Comparison of ENCODE assay signal across 8 mouse cellular contexts in genomic region chr7:116033371-116034241, GRCm38 (mm10). TPM values are rescaled to one million over a fixed set of nuclear protein-coding genes. Genes with fewer than 3 reads are reported as not detected.
A peak's percentile ranks its signal among the peaks of the same experiment; 100 is the strongest.
DNase-seq lines count a peak whose midpoint lies in the region; ATAC-seq and TF ChIP-seq lines count a peak whose summit lies in the region.

No protein-coding gene starts in this region.

- H3K4me3 ChIP-seq in ES-E14 (ENCODE audit: insufficient read depth in 1 of 2, low read depth in 1 of 2, low read length in 2 of 2, poor library complexity in 1 of 2, severe bottlenecking in 1 of 2) = peak overlapping the region; percentile 65 to 67
- peak overlapping the region; percentile 76 for H3K4me3 ChIP-seq in brown adipose tissue, adult 24 weeks (ENCODE audit: insufficient read depth, low read depth, low read length)
- H3K4me3 ChIP-seq in forebrain, embryonic 16.5 days (replicated peaks; ENCODE audit: low read length) = peak overlapping the region; percentile 51

- H3K36me3 ChIP-seq in ES-E14 (ENCODE audit: control insufficient read depth, insufficient read depth, low read length, poor library complexity, severe bottlenecking) = no peaks in the 10 kb centered on the region
- no peaks in the 10 kb centered on the region for H3K36me3 ChIP-seq in forebrain, embryonic 16.5 days (ENCODE audit: control insufficient read depth, insufficient read depth)

- no peak overlapping the region for H3K27ac ChIP-seq in ES-E14 (ENCODE audit: insufficient read depth, low read depth, low read length, poor library complexity, severe bottlenecking)
- H3K27ac ChIP-seq in brown adipose tissue, adult 24 weeks (replicated peaks; ENCODE audit: low read depth, low read length) = peak overlapping the region; percentile 88
- peak overlapping the region; percentile 89 for H3K27ac ChIP-seq in forebrain, embryonic 16.5 days (ENCODE audit: low read length)

- no peaks in the 10 kb centered on the region for H3K9me3 ChIP-seq in ES-E14 (ENCODE audit: control insufficient read depth, insufficient read depth, low read depth, low read length)
- H3K9me3 ChIP-seq in forebrain, embryonic 16.5 days (ENCODE audit: control insufficient read depth, low read length) = no peaks in the 10 kb centered on the region

- ATAC-seq in forebrain, embryonic 16.5 days = peak; percentile 49

- peak; percentile 25 for DNase-seq in ES-E14 (ENCODE audit: low read depth, low spot score)
- peak; percentile 47 for DNase-seq in heart, postnatal 25 days (ENCODE audit: low spot score)
- DNase-seq in kidney, postnatal 36 days = peak; percentile 49 to 71
- peak; percentile 61 for DNase-seq in lung, postnatal 14 days
- peak; percentile 77 for DNase-seq in skeletal muscle tissue, adult 2 months (ENCODE audit: low read depth, low spot score)
- DNase-seq in c-Kit-positive CD71-positive TER-119-positive erythroid progenitor cells, embryonic 14.5 days (ENCODE audit: low spot score) = no peak

- H3K4me1 ChIP-seq in ES-E14 (ENCODE audit: control insufficient read depth in 2 of 2, insufficient read depth in 2 of 2, low read length in 2 of 2, poor library complexity in 1 of 2) = peaks cover 0 to 7% of the 10 kb centered on the region in 2 experiments; a peak in 1 of 4 replicates
- no peaks in the 10 kb centered on the region for H3K4me1 ChIP-seq in brown adipose tissue, adult 24 weeks (ENCODE audit: control insufficient read depth, insufficient read depth, insufficient read length, low read length)
- peaks cover 55% of the 10 kb centered on the region for H3K4me1 ChIP-seq in forebrain, embryonic 16.5 days (replicated peaks; ENCODE audit: control insufficient read depth, insufficient read depth, low read length)

- peaks cover 34% of the 10 kb centered on the region for H3K27me3 ChIP-seq in forebrain, embryonic 16.5 days (replicated peaks; ENCODE audit: control insufficient read depth, insufficient read depth, low read length)

- H3K9ac ChIP-seq in ES-E14 (ENCODE audit: insufficient read depth, low read depth, low read length, poor library complexity, severe bottlenecking) = peak overlapping the region; percentile 64
- peak overlapping the region; percentile 71 for H3K9ac ChIP-seq in forebrain, embryonic 16.5 days (replicated peaks; ENCODE audit: low read depth, low read length)

- peak overlapping the region; percentile 94 for H3K4me2 ChIP-seq in forebrain, embryonic 16.5 days (ENCODE audit: low read length)

- in situ Hi-C loops in ES-E14 (cut with MboI; ENCODE audit: low sequenced_read_pairs in 2 of 2, unreplicated experiment in 2 of 2) = loop anchor here in 1 of 2 experiments (10.0 to 25.0 kb wide), 2 partner anchors 809 to 1121 kb away; no protein-coding TSS in a partner anchor

- WGBS in forebrain, embryonic 16.5 days = under 1% methylated on average over 48 of the region's 54 CpGs

- intact Hi-C loops in heart, postnatal 25 days (cut with DNase I) = loop anchor here (5.0 kb wide), 4 partner anchors 81 to 666 kb away; no protein-coding TSS in a partner anchor

TF ChIP-seq in ES-E14, 5 proteins besides CTCF, POLR2A, EP300 and RAD21:
- no peak for TF ChIP-seq ZNF384 (IDR thresholded peaks at IDR 0.05; ENCODE audit: low read depth, low read length)
- no peak for TF ChIP-seq ZC3H11A (IDR thresholded peaks at IDR 0.05; ENCODE audit: borderline replicate concordance, low read depth, low read length)
- no peak for TF ChIP-seq CHD2 (IDR thresholded peaks at IDR 0.05; ENCODE audit: low read depth, low read length)
- TF ChIP-seq HCFC1 (IDR thresholded peaks at IDR 0.05; ENCODE audit: borderline replicate concordance, insufficient read depth, low read length) = no peak
- TF ChIP-seq MAFK (IDR thresholded peaks at IDR 0.05; ENCODE audit: insufficient read depth, low read depth, low read length) = no peak

RNA-seq across cellular contexts. Expression of gene Sox6, which starts 5.0 kb away (rescaled TPM):
- 0.48 and 1.2 TPM in 2 replicates for total RNA-seq in ES-E14 (2012; rRNA removed)
- 15.1 and 24.8 TPM in 2 replicates for polyA plus RNA-seq in brown adipose tissue, adult 24 weeks (2012; ENCODE audit: insufficient read depth, insufficient read length, missing spikeins)
- polyA plus RNA-seq in forebrain, embryonic 16.5 days (2015; fragmentation: Nextera tagmentation; extraction: Ambion mirVana) = 95.4 and 96.5 TPM in 2 replicates
- total RNA-seq in heart, postnatal 25 days (2021) = 10 to 100 TPM; 27.4 to 36.9 TPM

RNA-seq across cellular contexts. Expression of gene 1110004F10Rik, which starts 5.6 kb away (rescaled TPM):
- 61.1 and 102 TPM in 2 replicates for total RNA-seq in ES-E14 (2012; rRNA removed)
- 60.2 and 68.8 TPM in 2 replicates for polyA plus RNA-seq in brown adipose tissue, adult 24 weeks (2012; ENCODE audit: insufficient read depth, insufficient read length, missing spikeins)
- polyA plus RNA-seq in forebrain, embryonic 16.5 days (2015; fragmentation: Nextera tagmentation; extraction: Ambion mirVana) = 382 and 395 TPM in 2 replicates
- 10 to 100 TPM; 51.5 to 53.2 TPM for total RNA-seq in heart, postnatal 25 days (2021)

RNA-seq across cellular contexts. Expression of gene Gm4353, which starts 50.8 kb away (rescaled TPM):
- 1.8 and 4.2 TPM in 2 replicates for total RNA-seq in ES-E14 (2012; rRNA removed)
- polyA plus RNA-seq in brown adipose tissue, adult 24 weeks (2012; ENCODE audit: insufficient read depth, insufficient read length, missing spikeins) = not detected in 2 replicates
- polyA plus RNA-seq in forebrain, embryonic 16.5 days (2015; fragmentation: Nextera tagmentation; extraction: Ambion mirVana) = 1.2 and 1.5 TPM in 2 replicates
- total RNA-seq in heart, postnatal 25 days (2021) = 1 to 10 TPM in 1 of 2 experiments, under 1 TPM in 1; 0.62 to 1.1 TPM

Comparison
In these comparisons a context has a peak if more than half of its experiments do, and no peak if none do; other contexts are left out.
1. RNA of gene Sox6, which starts 5.0 kb away (total RNA-seq): 27.4 to 36.9 TPM in heart, postnatal 25 days; 0.48 to 1.2 TPM in ES-E14; every median in the first group is over 10 times any median in the second.
2. Peak in every context shown above with its lines, with median percentiles within 50 percentile points of each other: H3K4me3 ChIP-seq.